Mouse (Mus musculus) left cerebral cortex, postnatal 4 days (tissue): ENCODE data around the gene Lpar1. TPM values are rescaled to one million over a fixed set of nuclear protein-coding genes. Genes with fewer than 3 reads are reported as not detected.
"Not testable (repeated sequence)": the region's sequence is repeated elsewhere in the genome, so short reads cannot be mapped to it uniquely, and the experiment has no call there.

Experiments used
- DNase-seq: peaks from one replicate; pipeline ENCODE4 v3.0.0-alpha.2; 2022
- intact Hi-C: fragments of 180-260 bp; cut with DNase I; formaldehyde crosslinking; loops from one replicate; pipeline ENCODE4 v1.15.1; 2025
- total RNA-seq, 2 experiments: library from RNA; stranded (reverse); gene quantifications; 2 replicates each; pipeline ENCODE4 v1.2.3; 2021

The Lpar1 gene
- total RNA-seq, 2 experiments from 2014 or later, result 12.5 to 13.7 TPM

- intact Hi-C loops, result no loop called here
- DNase-seq, result no peak
These were observed 7.0 kb downstream of the Lpar1 start for GRCm38 (mm10) chr4:58546441-58547272.

- intact Hi-C loops, result no loop called here
- no peak for DNase-seq
These were observed 7.7 kb downstream of the Lpar1 start for GRCm38 (mm10) chr4:58545888-58546432.

GRCm38 (mm10) chr4:58543171-58543570 lies 10.5 kb downstream of the Lpar1 start:
- intact Hi-C loops, result no loop called here
- no peak for DNase-seq

GRCm38 (mm10) chr4:58542656-58543055 lies 11.0 kb downstream of the Lpar1 start:
- intact Hi-C loops, DNase-seq: not testable (repeated sequence)

GRCm38 (mm10) chr4:58540841-58541240 lies 12.9 kb downstream of the Lpar1 start:
- no peak for DNase-seq
- intact Hi-C loops, result no loop called here

GRCm38 (mm10) chr4:58540385-58540784 lies 13.3 kb downstream of the Lpar1 start:
- intact Hi-C loops, result no loop called here
- DNase-seq, result no peak

GRCm38 (mm10) chr4:58538696-58539095 lies 15.0 kb downstream of the Lpar1 start:
- intact Hi-C loops, result no loop called here
- DNase-seq, result no peak

GRCm38 (mm10) chr4:58535754-58536153 lies 17.9 kb downstream of the Lpar1 start:
- intact Hi-C loops, result no loop called here
- DNase-seq, result no peak

GRCm38 (mm10) chr4:58534726-58535350 lies 18.9 kb downstream of the Lpar1 start:
- DNase-seq, result no peak
- intact Hi-C loops, result no loop called here

GRCm38 (mm10) chr4:58534141-58534571 lies 19.5 kb downstream of the Lpar1 start:
- intact Hi-C loops, result no loop called here
- DNase-seq, result no peak

GRCm38 (mm10) chr4:58533519-58533918 lies 20.2 kb downstream of the Lpar1 start:
- DNase-seq, result no peak
- intact Hi-C loops, result no loop called here

- intact Hi-C loops, result no loop called here
- no peak for DNase-seq
These were observed 21.4 kb downstream of the Lpar1 start for GRCm38 (mm10) chr4:58532326-58532725.

- intact Hi-C loops, result no loop called here
- DNase-seq, result no peak
These were observed 23.0 kb downstream of the Lpar1 start for GRCm38 (mm10) chr4:58530706-58531105.

GRCm38 (mm10) chr4:58530279-58530678 lies 23.4 kb downstream of the Lpar1 start:
- intact Hi-C loops, result no loop called here
- DNase-seq, result no peak

GRCm38 (mm10) chr4:58527852-58528251 lies 25.8 kb downstream of the Lpar1 start:
- no peak for DNase-seq
- intact Hi-C loops, result no loop called here

- intact Hi-C loops, result no loop called here
These were observed 32.6 kb downstream of the Lpar1 start for GRCm38 (mm10) chr4:58521137-58521536.

GRCm38 (mm10) chr4:58520531-58520930 lies 33.2 kb downstream of the Lpar1 start:
- intact Hi-C loops, result no loop called here
- no peak for DNase-seq

More at GRCm38 (mm10) chr4:58521137-58521536, 32.6 kb downstream of the Lpar1 start:
- DNase-seq, result no peak

GRCm38 (mm10) chr4:58519891-58520290 lies 33.8 kb downstream of the Lpar1 start:
- intact Hi-C loops, result no loop called here

GRCm38 (mm10) chr4:58518215-58518988 lies 35.3 kb downstream of the Lpar1 start:
- DNase-seq, result no peak
- intact Hi-C loops, result no loop called here

More at GRCm38 (mm10) chr4:58519891-58520290, 33.8 kb downstream of the Lpar1 start:
- DNase-seq, result no peak

- no peak for DNase-seq
- intact Hi-C loops, result no loop called here
These were observed 36.9 kb downstream of the Lpar1 start for GRCm38 (mm10) chr4:58516810-58517209.

GRCm38 (mm10) chr4:58516221-58516620 lies 37.5 kb downstream of the Lpar1 start:
- DNase-seq, result no peak
- intact Hi-C loops, result no loop called here
